Mouse (Mus musculus): Measurements from ENCODE around the gene Gpr182. TPM values are rescaled to one million over a fixed set of nuclear protein-coding genes. Genes with fewer than 3 reads are reported as not detected.
A peak's percentile ranks its signal among the peaks of the same experiment; 100 is the strongest.
"Not testable (repeated sequence)": the region's sequence is repeated elsewhere in the genome, so short reads cannot be mapped to it uniquely, and the experiment has no call there.

Gpr182 gene
- polyA plus RNA-seq, 1 experiment from 2014 or later = 1.2 TPM

DNA sequence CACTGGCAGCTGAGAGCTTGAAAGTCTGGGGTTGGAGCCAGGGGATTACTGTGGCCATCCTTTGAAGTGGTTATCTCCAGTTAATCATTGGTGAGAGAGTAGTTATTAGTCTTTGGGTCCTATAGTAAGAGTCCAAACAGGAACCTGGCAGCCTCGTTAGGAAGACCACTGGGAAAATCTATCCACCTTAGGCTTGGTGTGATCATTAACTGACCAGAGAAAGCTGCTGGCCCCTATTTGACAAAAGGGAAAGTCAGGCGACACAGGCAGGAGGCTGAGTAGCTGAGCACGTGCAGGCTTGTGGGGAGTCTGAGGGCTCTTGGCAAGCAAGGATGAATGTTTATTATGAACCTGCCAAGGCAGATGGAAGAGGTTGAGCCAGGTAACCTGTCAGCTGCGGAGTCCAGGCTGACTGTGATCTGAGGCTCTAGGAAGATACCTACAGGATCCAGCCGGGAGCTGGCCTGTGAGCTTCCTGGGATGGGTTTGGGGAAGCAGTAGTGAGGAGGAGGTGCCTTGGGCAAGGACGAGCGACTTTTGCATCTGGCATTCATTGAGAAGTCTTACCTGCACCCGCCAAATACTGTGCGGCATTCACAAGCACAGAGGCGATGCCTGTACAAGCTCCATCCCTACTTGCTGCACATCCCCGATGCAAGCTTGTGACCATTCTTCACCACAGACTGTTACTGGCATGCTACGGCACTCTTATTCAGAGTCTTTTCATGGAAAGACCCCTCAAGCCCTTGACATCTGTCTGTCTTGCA is 12.6 kb upstream of the Gpr182 start:
- TF ChIP-seq CTCF (IDR thresholded peaks at IDR 0.05; ENCODE audit: low read depth) = no peak
- Histone ChIP-seq H3K4me1 (replicated peaks; ENCODE audit: control insufficient read depth, insufficient read depth, low read length) (no peaks in the 10 kb centered on the region), H3K4me3 (ENCODE audit: low read depth, low read length) (no peak overlapping the region), H3K9me3 (ENCODE audit: control insufficient read depth) (no peaks in the 10 kb centered on the region), H3K9ac (ENCODE audit: low read depth, low read length) (no peak overlapping the region), H3K27ac (ENCODE audit: low read depth, low read length) (no peak overlapping the region), H3K4me2 (replicated peaks; ENCODE audit: low read depth) (no peak overlapping the region), H3K36me3 (ENCODE audit: control insufficient read depth, insufficient read depth) (no peaks in the 10 kb centered on the region), H3K27me3 (replicated peaks; ENCODE audit: control insufficient read depth, insufficient read depth, low read length) (no peaks in the 10 kb centered on the region)
- peak; percentile 48; the same call in 1 of the 2 replicates for ATAC-seq
- WGBS = 40% methylated on average over 12 of the region's 12 CpGs

DNA sequence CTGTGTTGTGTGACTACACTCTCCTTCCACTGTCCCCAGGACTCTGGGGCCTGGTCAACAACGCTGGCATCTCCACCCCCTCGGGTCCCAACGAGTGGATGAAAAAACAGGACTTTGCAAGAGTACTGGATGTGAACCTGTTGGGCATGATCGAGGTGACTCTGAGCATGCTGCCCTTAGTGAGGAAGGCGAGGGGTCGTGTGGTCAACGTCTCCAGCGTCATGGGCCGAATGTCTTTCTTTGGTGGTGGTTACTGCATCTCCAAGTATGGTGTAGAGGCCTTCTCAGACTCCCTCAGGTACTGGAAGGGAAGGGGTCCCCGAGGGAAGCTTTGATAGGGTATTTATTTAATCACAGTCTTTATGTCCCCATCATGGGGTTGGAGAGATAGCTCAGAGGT is 11.4 kb upstream of the Gpr182 start:
- not testable (repeated sequence) for H3K9ac ChIP-seq (ENCODE audit: low read depth, low read length); H3K27ac ChIP-seq (ENCODE audit: low read depth, low read length); H3K36me3 ChIP-seq (ENCODE audit: control insufficient read depth, insufficient read depth); ATAC-seq; H3K9me3 ChIP-seq (ENCODE audit: control insufficient read depth); H3K4me1 ChIP-seq (replicated peaks; ENCODE audit: control insufficient read depth, insufficient read depth, low read length); H3K27me3 ChIP-seq (replicated peaks; ENCODE audit: control insufficient read depth, insufficient read depth, low read length); H3K4me2 ChIP-seq (replicated peaks; ENCODE audit: low read depth); H3K4me3 ChIP-seq (ENCODE audit: low read depth, low read length)
- WGBS = 90% methylated on average over 10 of the region's 10 CpGs

DNA sequence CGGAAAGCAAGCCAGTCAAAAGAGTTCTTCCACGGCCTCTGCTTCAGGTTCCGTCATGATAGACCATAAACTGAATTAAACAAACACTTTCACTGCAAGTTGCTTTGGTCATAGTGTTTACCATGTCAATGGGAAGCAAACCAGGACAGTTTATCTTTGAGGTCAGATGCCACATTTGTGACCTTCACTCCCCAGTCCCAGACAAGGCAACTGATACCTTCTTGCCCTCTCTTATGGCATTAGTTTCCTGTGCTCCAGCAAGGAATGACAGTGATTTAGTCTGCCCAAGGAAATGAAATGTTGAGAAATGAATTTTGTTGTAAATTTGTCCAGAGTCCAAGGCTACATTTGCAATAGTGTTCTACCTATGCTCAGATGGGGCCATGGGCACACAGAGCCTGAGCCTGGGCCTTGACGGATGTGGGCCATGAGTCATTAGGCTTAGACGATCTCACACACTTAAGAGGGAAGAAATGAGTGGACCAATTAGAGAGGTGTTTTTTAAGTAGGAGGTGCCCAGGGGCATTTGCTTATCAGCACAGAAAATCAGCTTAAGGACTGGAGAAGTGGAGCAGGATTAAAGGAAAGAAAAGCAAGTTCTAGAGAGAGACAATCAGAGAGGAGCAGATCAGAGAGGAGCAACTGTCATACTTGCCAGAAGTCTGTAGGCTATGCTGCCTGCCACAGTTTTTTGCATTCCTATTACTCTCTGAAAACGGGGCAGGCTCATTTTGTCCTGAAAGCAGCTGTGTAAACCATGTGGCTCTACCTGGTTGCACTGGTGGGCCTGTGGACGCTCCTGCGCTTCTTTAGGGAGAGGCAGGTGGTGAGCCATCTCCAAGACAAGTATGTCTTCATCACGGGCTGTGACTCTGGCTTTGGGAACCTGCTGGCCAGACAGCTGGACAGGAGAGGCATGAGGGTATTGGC is 7.9 kb upstream of the Gpr182 start, which contains the start of the genes Rdh1 and Rdh16f1:
Rdh1 (plus strand) TSS at position 541 of the 930 bp plus-strand sequence.
Rdh16f1 (plus strand) TSS at position 607 of the 930 bp plus-strand sequence.
- Histone ChIP-seq H3K27ac (ENCODE audit: low read depth, low read length) (no peak within 1 kb of the TSS), H3K4me1 (replicated peaks; ENCODE audit: control insufficient read depth, insufficient read depth, low read length) (no peaks in the 10 kb centered on the region; the same call in 1 of the 2 replicates), H3K27me3 (replicated peaks; ENCODE audit: control insufficient read depth, insufficient read depth, low read length) (no peaks in the 10 kb centered on the region), H3K9me3 (ENCODE audit: control insufficient read depth) (no peaks in the 10 kb centered on the region), H3K4me2 (replicated peaks; ENCODE audit: low read depth) (no peak within 1 kb of the TSS), H3K4me3 (ENCODE audit: low read depth, low read length) (no peak within 1 kb of the TSS), H3K36me3 (ENCODE audit: control insufficient read depth, insufficient read depth) (no peaks in the 10 kb centered on the region), H3K9ac (ENCODE audit: low read depth, low read length) (no peak within 1 kb of the TSS)
- TF ChIP-seq CTCF (IDR thresholded peaks at IDR 0.05; ENCODE audit: low read depth) = no peak
- ATAC-seq = peak; percentile 76
- 57% methylated on average over 8 of the region's 9 CpGs for WGBS

GRCm38 (mm10) chr10:127755770-127756468 is 4.4 kb upstream of the Gpr182 start:
- ATAC-seq = no peak
- Histone ChIP-seq H3K4me3 (ENCODE audit: low read depth, low read length) (0 out of 2 replicates have a peak overlapping the region, but pooled peaks have one; percentile 11), H3K36me3 (ENCODE audit: control insufficient read depth, insufficient read depth) (no peaks in the 10 kb centered on the region), H3K9me3 (ENCODE audit: control insufficient read depth) (no peaks in the 10 kb centered on the region), H3K9ac (ENCODE audit: low read depth, low read length) (no peak overlapping the region; the same call in 1 of the 2 replicates), H3K27ac (ENCODE audit: low read depth, low read length) (no peak overlapping the region), H3K27me3 (replicated peaks; ENCODE audit: control insufficient read depth, insufficient read depth, low read length) (no peaks in the 10 kb centered on the region), H3K4me1 (replicated peaks; ENCODE audit: control insufficient read depth, insufficient read depth, low read length) (no peaks in the 10 kb centered on the region; the same call in 1 of the 2 replicates), H3K4me2 (replicated peaks; ENCODE audit: low read depth) (peak overlapping the region; percentile 57)
- no peak for TF ChIP-seq CTCF (IDR thresholded peaks at IDR 0.05; ENCODE audit: low read depth)
- WGBS = 28% methylated on average over 17 of the region's 18 CpGs

DNA sequence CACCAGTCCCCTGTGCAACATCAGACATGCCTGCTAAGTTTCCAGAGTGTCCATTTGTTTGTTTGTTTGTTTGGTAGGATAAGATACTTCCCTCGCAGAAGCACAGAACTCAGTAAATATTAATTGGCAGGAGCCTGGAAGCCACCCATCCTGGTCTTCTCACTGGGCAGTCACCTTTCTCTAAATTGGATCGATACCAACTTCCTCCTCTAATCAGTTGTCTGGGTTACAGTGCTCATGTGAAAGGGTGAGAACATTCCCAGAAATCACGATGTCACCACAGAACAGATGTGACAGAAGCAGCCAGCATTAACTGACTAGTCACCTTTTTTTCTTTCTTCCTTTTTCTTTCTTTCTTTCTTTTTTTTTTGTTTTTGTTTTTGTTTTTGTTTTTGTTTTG is 3.7 kb upstream of the Gpr182 start:
- no peak overlapping the region for H3K27ac ChIP-seq (ENCODE audit: low read depth, low read length)
- no peak for ATAC-seq
- no peaks in the 10 kb centered on the region; the same call in 1 of the 2 replicates for H3K4me1 ChIP-seq (replicated peaks; ENCODE audit: control insufficient read depth, insufficient read depth, low read length)
- H3K9ac ChIP-seq (ENCODE audit: low read depth, low read length) = no peak overlapping the region
- no peaks in the 10 kb centered on the region for H3K36me3 ChIP-seq (ENCODE audit: control insufficient read depth, insufficient read depth)
- H3K9me3 ChIP-seq (ENCODE audit: control insufficient read depth) = no peaks in the 10 kb centered on the region
- WGBS = 59% methylated on average over 3 of the region's 3 CpGs
- no peak for TF ChIP-seq CTCF (IDR thresholded peaks at IDR 0.05; ENCODE audit: low read depth)
- no peak overlapping the region for H3K4me3 ChIP-seq (ENCODE audit: low read depth, low read length)
- no peak overlapping the region for H3K4me2 ChIP-seq (replicated peaks; ENCODE audit: low read depth)
- no peaks in the 10 kb centered on the region for H3K27me3 ChIP-seq (replicated peaks; ENCODE audit: control insufficient read depth, insufficient read depth, low read length)

Data from intestine, postnatal 0 days (tissue).